ENCODE assay signal across 15 mouse cellular contexts in genomic region chr19:21115693-21116092, GRCm38 (mm10).
"Had no signal": no experiment of that assay in that cellular context is flagged by ENCODE, and none has a peak within 500 bp of the region (broad histone marks: within the 10 kb centered on the region; RNA-seq: fewer than 3 reads in every experiment).

No protein-coding gene starts in this region.

- H3K27ac ChIP-seq: liver, embryonic 13.5 days; midbrain, embryonic 13.5 days; neural tube, embryonic 13.5 days had no signal

- H3K4me3 ChIP-seq: liver, embryonic 13.5 days; midbrain, embryonic 13.5 days; myocyte; neural tube, embryonic 13.5 days had no signal

- ATAC-seq: intestine, postnatal 0 days; midbrain, embryonic 13.5 days; midbrain, embryonic 16.5 days had no signal

- DNase-seq: kidney, adult 2 months; kidney, postnatal 10 days; kidney, postnatal 36 days; liver, embryonic 13.5 days; lung, adult 2 months; lung, postnatal 14 days; lung, postnatal 4 days; retina, postnatal 1 day; thymus, adult 18-20 months; thymus, postnatal 36 days had no signal
